Mouse (Mus musculus) heart, adult 11 months (tissue): ENCODE data around the gene Trrap.

Source experiments
- DNase-seq: peaks from one replicate; pipeline ENCODE4 v3.0.0; 2022

Trrap gene

DNA sequence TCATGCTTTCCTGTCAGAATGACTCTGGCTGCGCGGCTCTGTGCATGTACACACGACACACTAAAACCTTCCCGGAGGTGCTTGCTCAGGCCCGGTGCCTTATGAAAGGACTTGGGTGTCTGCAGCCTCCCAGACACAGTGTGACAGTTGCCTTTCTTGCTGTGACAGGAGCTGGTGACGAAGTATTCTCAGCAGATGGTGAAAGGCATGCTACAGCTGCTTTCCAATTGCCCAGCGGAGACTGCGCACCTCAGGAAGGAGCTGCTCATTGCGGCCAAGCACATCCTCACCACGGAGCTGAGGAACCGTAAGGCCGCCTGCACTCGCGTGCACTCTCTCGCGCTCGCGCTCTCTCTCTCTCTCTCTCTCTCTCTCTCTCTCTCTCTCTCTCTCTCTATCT is 18.9 kb downstream of the Trrap start:
- DNase-seq: no peak

DNA sequence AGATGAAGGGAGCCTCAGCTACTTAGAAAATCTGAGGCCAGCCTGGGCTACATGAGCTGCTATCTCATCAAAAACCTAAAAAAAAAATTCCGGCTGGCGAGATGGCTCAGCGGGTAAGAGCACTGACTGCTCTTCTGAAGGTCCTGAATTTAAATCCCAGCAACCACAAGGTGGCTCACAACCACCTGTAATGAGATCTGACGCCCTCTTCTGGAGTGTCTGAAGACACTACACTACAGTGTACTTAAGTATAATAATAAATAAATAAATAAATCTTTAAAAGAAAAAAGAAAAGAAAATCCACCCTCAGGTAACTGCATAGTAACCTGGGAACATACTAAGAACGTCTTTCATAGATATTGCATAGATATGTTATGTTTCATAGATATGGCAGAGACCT is 25.8 kb downstream of the Trrap start:
- DNase-seq: no peak

DNA sequence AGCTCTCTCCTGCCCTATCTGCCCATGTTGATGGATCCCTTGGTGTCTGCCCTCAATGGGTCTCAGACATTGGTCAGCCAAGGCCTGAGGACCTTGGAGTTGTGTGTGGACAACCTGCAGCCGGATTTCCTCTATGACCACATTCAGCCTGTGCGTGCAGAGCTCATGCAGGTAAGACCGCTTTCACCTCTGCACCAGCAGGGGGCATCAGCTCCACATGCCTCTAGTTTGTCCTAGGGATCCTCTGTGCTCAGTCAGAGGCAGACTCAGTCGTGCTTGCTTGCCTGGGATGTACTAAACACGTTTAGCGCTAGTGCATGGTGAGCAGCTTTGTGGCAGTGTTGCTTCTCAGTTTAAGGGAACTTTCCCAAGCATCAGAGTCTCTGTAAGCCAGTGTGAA is 27.2 kb downstream of the Trrap start:
- no peak for DNase-seq

DNA sequence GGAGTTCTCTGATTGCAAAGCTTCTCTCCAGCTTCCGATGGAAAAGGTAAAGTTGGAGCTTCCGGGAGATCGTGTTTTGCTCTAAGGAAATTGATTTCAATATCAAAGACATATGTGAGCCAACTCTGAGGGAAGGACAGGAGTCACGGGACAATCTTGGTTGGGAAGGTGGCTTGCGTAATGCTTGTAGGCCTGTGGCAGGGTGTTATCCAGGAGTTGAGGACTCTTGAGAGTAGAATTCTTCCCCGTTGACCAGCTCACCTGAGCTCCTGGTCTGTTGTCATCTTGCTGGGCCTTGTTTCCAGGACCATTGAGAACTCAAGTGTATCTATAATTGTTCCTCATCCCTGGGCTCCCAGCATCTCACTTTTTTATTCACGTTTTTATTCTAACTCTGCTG is 29.6 kb downstream of the Trrap start:
- DNase-seq: no peak

DNA sequence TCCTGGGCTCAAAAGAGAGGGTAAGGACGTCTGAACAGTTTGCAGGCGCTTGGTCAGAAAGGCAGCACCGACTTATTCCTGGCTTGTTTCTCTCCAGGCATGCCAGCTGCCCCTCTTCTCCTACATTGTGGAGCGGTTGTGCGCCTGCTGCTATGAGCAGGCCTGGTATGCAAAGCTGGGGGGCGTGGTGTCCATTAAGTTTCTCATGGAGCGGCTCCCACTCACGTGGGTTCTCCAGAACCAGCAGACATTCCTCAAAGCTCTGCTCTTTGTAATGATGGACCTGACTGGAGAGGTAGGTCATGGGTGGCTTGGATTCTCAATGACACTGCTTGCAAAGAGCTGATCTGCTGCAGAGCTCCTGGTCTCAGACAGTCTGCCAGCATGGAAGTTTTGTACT is 35.5 kb downstream of the Trrap start:
- DNase-seq: no peak

DNA sequence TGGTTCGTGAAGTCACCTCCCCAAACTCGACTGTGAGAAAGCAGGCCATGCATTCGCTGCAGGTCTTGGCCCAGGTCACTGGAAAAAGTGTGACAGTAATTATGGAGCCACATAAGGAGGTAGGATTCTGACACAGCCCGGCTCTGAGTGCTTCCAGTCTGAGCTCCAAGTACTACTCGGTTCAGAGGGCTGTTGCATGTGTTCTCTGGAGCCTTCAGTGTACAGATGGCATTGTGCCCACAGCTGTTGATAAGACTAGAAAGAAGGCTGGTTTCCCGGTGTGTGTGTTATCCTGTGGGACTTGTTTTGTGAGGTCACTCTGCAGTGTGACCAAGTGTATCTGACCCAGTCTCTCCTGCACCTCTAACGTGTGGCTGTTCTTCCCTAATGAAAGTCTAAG is 36.6 kb downstream of the Trrap start:
- peak; percentile 92 for DNase-seq

DNA sequence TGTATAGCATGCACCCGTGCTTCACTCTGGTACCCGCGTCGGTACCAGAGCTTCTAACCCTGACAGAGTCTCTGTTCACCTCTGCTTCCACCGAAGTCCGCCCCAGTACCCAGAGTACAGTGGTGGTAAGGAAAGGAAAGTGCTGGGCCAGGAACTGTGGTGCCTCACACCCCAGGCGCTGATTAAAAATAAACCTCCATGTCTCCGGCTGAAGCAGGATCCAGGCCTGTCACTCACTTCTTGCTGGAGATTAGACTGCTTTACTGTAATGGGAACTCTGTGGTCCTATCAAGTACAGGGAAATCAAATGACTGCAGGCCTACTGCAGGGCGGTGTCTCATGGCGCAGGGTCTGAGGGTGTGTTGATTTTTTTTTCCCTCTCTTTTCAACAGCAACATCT is 39.4 kb downstream of the Trrap start:
- DNase-seq: no peak

DNA sequence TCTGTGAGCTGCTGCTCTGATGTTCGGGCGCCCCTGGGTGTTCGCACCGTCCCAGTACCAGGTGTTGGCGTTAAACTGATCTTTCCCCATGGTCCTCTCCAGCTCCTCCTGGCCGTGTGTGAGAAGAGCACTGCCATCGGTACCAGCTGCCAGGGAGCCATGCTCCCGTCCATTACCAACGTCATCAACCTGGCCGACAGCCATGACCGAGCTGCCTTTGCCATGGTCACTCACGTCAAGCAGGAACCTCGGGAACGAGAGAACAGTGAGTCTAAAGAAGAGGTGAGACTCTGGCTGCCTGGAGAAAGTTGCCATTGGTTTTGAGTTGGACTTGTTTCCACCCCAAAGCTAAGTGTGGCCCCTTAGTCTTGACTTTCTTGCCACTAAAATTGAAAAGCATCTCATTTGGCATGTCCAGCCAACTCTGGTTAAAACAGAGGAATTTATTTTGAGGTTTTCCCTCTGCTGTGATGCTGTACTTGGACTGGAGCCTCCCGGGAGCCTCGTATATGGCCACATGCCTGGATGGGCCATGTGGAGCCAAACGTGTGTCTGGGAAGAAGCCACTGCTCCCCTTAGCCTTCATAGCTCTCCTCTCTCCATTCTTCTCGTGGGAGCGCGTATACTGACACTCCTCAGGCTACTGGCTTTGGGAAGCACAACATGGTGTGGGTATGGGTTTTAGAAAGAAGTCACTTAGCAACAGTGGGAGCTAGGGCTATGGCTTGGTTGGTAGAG is 61.0 kb downstream of the Trrap start:
- DNase-seq: peak; percentile 96

DNA sequence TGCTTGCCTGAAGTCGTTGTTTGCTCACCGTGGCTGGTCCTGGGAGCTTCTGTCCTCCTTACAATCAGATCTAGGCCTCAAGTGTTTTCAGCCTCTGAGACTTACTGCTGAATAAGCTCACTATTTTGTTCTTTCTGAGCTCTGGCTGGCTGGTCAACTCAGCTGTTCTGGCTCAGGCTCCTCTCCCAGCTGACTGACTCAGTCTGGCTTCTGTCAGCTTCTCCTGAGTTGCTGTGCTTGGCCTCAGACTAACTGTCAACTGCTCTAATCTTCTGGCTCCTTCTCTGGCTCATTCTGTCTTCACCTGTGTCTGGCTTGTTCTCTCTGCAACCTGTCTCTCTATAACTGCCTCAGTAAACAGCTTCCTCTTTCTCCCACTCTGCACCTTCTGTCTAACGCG is 62.1 kb downstream of the Trrap start:
- no peak for DNase-seq

DNA sequence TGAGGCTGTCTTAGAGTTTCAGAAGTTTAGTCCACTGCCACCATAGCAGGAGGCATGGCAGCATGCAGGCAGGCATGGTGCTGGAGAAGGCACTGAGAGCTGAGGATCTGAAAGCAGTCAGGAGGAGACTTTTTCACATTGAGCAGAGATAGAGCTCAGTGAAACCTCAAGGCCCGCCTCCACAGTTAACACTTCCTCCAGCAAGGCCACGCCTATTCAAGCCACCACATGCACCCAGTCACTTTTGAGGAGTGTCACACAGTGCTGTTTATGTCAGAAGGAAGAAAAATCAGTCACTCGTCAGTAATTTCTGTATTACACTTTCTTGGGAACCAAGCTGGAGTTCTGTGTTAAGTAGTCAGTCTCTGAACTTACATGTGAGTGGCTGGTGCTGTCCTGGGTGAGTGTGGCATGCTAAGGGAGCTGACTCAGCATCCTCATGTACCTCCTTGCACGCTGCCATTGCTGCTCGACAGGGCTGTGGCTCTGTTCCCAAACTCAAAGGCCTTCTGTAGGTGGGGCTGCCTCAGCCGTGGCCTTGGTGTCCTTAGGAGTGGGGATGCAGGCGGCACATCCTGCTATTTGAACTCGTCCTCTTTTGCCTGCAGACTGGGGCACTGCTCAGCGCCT is 64.4 kb downstream of the Trrap start:
- no peak for DNase-seq

DNA sequence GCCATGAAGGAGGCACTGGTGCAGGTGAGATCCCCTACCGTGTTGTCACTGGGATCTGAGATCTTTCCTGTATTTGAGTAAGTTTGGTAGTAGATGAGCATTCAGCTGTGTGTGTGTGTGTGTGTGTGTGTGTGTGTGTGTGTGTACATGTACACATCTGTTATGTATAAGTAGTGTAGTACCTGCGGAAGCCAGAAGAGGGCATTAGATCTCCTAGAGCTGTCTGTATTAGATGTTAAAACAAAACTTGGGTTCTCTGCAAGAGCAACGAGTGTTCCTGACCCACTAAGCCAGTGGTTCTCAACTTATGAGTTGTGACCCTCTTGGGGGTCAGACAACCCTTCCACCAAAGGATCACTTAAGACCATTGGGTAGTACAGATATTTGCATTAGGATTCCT is 68.6 kb downstream of the Trrap start:
- DNase-seq: no peak

DNA sequence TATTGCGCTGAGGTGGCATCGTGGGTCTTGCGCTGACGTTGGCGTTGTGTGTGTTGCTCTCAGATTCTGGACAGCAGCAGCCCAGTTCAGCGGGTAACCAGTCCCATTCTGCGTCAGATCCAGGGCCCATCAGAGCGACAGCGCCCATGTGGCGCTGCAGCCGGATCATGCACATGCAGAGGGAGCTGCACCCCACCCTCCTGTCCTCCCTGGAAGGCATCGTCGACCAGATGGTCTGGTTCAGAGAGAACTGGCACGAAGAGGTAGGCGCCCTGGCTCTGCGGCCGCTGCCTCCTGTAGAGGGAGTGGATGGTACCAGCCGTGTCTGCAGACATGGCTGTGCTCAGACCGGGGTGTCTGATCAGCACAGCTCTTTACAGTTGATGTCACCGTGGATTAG is 77.8 kb downstream of the Trrap start:
- DNase-seq: no peak

DNA sequence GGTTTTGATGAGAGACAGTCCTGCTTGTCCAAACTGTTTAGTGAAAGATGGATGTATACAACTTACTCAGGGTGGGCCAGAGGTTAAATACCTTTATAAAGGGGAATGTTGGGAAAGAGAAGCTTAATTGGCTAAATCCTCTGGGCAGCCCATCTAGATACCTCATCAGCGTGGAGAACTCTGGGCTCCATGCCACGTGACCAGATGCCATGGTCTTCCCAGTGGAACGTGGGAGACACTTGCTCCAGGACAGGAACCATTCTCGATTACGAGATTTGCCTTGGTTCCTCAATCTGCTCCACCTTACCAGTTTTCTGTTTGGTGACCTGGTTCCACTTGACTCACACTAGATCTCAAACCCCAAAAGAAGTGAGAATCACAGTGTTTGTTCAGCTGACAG is 81.2 kb downstream of the Trrap start:
- DNase-seq: no peak

DNA sequence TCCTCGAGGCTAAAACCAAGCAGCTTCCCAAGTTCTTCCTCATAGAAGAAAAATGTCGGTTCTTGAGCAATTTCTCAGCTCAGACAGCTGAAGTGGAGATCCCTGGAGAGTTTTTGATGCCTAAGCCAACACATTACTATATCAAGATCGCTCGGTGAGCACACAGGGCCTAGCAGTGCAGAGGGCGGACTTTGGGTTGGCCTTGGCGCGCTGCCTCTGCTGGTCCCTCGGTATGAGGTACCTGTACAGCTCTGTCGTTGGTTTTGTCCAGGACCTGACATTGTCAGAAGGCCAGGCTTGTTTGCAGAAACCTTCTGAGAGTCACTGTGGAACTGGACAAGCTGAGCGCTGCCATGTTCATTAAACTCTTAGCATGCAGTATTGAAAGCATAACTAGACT is 82.4 kb downstream of the Trrap start:
- peak; percentile 89 for DNase-seq

DNA sequence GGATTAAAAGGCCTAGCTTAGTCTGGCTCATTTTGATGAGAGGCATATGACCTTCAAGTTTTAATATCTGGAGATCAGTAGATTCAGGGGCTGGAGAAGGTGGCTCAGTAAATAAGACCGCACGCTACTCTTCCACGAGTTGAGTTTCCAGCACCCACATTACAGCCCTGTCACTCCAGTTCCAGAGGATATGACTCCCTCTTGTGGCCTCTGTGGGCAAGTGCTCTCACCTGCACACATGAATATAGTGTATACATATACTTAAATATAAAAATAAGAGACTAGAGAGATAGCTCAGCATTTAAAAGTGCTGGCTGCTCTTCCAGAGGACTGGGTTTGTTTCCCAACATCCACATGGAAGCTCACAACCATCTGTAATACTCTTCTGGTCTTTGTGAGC is 84.3 kb downstream of the Trrap start:
- no peak for DNase-seq

DNA sequence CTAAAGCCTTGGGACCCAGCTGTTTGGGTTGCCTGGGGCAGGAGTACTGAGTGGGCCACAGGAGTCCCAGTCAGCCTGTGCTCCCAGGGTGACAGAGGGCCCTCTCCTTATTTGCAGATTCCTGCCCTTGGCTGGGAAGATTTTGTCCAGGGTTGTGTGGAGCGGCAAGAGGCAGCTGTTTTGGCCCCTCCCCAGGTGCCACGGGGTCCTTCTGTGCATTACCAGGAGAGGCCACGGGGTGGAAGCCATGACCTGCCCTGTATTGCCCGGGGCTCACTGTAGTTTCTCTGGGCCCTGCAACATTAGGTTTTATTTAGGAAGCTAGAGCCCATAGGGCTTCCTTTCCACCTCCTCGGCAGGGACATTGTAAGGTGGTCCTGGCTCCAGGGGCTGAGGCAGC is 86.4 kb downstream of the Trrap start:
- peak; percentile 85 for DNase-seq

DNA sequence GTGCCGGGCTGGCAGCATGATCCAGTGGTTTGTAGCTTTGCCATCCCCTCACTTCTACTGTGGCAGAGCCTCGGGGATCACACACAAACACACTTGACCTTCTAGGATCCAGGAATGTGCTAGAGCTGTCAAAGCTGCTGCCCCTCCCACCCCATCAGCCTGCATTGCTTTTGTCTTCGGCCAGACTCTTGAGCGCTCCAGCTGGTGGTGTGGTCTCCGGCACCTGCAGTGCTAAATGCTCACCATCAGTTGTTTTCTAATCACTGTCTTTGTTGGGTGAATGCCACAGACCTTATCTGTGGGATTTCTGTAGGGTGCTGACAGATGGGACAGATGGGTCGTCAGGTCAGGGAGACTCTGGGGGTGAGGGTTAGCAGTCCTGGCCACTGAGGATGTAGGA is 88.4 kb downstream of the Trrap start:
- peak; percentile 87 for DNase-seq

DNA sequence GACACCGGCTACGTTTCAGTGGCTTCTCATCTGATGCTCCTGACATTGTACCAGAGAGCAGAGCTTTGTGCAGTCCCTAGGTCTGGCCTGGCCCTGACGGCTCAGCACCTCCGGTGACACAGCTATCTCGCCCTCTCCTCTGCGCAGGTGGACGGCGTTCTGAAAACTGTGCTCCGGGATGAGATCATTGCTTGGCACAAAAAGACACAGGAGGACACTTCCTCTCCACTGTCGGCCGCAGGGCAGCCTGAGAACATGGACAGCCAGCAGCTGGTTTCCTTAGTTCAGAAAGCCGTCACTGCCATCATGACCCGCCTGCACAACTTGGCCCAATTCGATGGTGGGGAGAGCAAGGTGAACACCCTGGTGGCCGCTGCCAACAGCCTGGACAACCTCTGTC is 91.0 kb downstream of the Trrap start:
- DNase-seq: peak; percentile 94

DNA sequence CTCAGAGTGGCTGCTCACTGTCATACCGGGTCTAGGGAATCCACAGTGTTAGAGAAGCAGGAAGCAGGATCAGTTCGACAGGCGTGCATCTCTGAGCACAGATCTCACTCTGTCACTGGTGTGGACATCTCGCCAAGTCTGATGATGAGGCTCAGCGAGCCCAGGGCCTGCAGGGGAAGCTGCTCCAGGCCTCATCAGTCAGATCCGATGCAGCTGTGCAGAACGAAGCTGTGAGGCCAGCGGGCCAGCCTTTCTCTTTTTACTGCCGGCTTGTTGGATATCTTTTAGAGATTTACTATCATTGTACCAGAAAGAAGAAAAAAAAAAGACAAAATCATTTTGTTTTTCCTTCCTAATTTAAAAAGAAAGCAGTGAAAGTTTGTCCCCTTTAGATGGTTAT is 91.8 kb downstream of the Trrap start:
- DNase-seq: peak; percentile 94

DNA sequence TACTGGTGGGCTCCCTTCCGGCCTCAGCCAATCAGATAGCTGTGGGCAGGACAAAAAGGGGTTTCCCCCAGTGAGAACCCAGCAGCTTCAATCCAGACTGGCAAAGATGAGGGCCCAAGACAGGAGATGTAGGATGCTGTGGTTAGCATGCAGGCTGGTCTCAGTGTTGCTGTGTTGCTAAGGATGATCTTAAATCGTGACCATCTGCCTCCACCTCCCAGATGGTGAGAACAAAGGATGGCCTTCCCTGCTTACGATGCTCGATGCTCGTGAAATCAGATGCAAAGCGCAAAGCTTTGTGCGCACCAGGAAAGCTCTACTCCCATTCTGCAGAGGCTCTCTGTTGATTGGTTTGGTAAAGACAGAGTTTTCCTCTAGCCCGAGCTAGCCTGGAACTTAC is 93.4 kb downstream of the Trrap start:
- no peak for DNase-seq

DNA sequence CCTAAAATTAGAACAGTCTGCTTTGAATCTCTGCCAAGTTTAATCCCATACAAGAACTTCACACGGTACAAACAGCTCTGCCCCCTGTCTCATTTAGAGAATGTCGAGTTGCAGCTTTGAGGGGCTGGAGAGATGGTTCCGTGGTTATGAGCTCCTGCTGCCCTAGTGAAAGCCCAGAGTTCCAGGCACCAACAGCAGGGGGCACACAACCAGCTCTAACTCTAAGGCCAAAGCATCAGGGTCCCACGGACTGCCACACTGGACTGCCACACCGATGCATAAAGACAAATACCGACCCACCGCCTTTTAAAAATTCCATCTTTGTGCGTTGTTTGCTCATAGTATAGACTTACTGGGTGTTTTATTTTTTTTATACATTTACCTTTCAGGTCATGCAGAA is 99.4 kb downstream of the Trrap start:
- DNase-seq: no peak

DNA sequence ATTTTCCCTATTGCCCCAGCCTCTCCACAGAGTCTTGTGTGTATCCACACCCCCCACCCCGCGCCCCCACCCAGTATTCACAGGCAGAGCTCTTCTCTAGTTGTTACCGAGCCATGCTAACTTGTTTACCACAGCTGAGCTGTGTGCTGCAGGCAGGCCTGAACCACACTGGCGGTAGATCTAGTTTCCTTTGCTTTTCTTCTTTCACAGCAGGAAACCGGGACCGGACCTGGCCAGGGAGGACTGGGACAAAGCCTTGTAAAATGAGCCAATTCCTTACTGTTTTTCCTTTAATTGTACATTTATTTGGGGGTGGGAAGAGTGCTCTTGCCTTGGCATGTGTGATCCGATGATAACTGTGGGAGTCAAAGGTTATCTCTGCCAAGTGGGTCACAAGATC is 101.9 kb downstream of the Trrap start:
- DNase-seq: no peak

DNA sequence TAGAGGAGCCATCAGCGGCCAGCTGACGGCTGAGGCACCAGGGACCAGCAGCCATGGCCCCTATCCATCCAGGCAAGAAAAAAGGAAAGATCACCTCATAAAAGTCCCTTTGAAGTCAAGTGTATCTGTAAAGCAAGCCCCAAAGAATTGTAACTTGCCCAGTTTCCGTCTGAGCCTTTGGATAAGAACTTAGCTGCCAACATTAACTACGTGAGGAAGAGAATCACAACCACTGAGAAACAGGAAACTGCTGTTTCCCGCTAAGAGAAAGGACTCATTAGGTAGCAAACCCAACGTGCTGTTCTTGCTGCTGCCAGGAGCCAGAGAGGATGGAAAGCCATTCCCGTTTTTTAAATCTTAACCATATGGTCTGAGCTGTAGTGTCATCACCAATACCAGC is 103.2 kb downstream of the Trrap start:
- peak; percentile 93 for DNase-seq

DNA sequence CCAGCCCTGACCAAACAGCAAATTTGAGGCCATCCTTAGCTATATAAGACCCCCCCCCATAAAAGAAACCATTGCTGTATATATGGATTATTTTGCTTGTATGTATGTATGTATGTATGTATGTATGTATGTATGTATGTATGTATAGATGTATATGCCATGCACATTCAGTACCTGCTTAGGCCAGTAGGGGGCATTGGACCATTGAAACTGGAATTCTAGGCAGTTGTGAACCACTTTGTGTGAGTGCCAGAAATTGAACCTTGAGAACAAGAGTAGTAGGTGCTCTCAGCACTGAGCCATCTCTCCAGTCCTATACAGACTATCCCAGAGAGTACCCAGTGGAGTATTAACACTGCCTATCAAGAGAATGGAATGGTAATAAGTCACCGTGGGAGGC is 104.2 kb downstream of the Trrap start:
- no peak for DNase-seq

DNA sequence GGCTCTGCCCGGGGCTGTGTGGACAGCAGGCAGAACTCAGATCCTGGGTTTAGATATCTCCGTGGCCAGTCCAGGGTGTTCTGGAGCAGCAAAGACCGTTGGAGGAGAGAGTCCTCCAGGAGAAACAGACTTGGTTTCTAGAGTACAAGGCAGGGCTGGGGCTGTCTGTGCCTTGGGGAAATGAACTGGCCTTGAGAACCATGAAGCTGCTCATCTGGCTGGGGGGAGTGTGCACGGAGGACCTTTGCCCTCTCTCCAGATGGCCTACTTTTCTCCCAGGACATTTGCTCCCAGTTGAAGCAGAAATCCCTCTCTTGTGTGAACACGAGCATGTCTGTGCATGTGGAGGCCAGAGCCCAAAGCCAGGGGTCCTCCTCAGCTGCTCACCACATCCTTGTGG is 104.8 kb downstream of the Trrap start:
- DNase-seq: peak; percentile 93
